Mouse (Mus musculus) heart, postnatal 0 days (tissue): ENCODE measurements at regions not wholly inside any gene's neighbourhood (a gene's known extent, or its start where the extent isn't known, plus 50 kb on each side); places are given as distances from the start of the nearest gene placed in this dataset.

Experiments
- ATAC-seq: fragments of 200-750 bp; cut with Nextera tagmentation; 2 replicates; pipeline ENCODE4 v1.8.0; 2017; ENCODE audit warnings: low read depth, moderate number of reproducible peaks, moderate library complexity; ENCODE audit not compliant: insufficient read depth
- DNase-seq: peaks from one replicate; pipeline ENCODE4 v3.0.0-alpha.2; 2016; ENCODE audit warnings: low spot score
- H3K27ac ChIP-seq: fragments of 300-500 bp; sonication (generic); 2 replicates; pipeline ENCODE4 v1.5.1; 2014; ENCODE audit warnings: low read depth, mild to moderate bottlenecking
- H3K27me3 ChIP-seq: fragments of 300-500 bp; sonication (generic); 2 replicates; pipeline ENCODE4 v1.6.1; 2014; ENCODE audit warnings: low read length, mixed read lengths; ENCODE audit not compliant: control insufficient read depth, insufficient read depth
- H3K36me3 ChIP-seq: fragments of 300-500 bp; sonication (generic); replicated peaks from 2 replicates; pipeline ENCODE4 v1.6.1; 2014; ENCODE audit warnings: low read length, mixed read lengths; ENCODE audit not compliant: control insufficient read depth, insufficient read depth
- H3K4me1 ChIP-seq: fragments of 300-500 bp; sonication (generic); 2 replicates; pipeline ENCODE4 v1.6.1; 2014; ENCODE audit warnings: antibody characterized with exemption; ENCODE audit not compliant: control insufficient read depth, insufficient read depth
- H3K4me2 ChIP-seq: fragments of 300-500 bp; sonication (generic); 2 replicates; pipeline ENCODE4 v1.6.1; 2014; ENCODE audit warnings: low read depth, mild to moderate bottlenecking, low read length, moderate library complexity
- H3K4me3 ChIP-seq: fragments of 300-500 bp; sonication (generic); 2 replicates; pipeline ENCODE4 v1.5.1; 2014; ENCODE audit warnings: low read depth, low read length
- H3K9ac ChIP-seq: fragments of 300-500 bp; sonication (generic); replicated peaks from 2 replicates; pipeline ENCODE4 v1.6.1; 2014; ENCODE audit warnings: low read depth, low read length, mixed read lengths
- H3K9me3 ChIP-seq: fragments of 300-500 bp; sonication (generic); replicated peaks from 2 replicates; pipeline ENCODE4 v1.6.1; 2016; ENCODE audit warnings: low read length; ENCODE audit not compliant: control insufficient read depth
- CTCF ChIP-seq: IDR thresholded peaks from 2 replicates; pipeline ENCODE4 v1.5.1; 2016; ENCODE audit warnings: antibody characterized with exemption, control low read depth, low read depth
- EP300 ChIP-seq: IDR thresholded peaks from 2 replicates; pipeline ENCODE4 v1.6.1; 2016; ENCODE audit warnings: antibody characterized with exemption, low read depth
- WGBS: fragments of 180-500 bp; shearing (Covaris S2); extraction: QIAGEN DNeasy Blood & Tissue Kit; methylation state at CpG from one replicate; pipeline ENCODE4 v1.1.7; 2014; 5-methylcytosine and 5-hydroxymethylcytosine counted together

DNA sequence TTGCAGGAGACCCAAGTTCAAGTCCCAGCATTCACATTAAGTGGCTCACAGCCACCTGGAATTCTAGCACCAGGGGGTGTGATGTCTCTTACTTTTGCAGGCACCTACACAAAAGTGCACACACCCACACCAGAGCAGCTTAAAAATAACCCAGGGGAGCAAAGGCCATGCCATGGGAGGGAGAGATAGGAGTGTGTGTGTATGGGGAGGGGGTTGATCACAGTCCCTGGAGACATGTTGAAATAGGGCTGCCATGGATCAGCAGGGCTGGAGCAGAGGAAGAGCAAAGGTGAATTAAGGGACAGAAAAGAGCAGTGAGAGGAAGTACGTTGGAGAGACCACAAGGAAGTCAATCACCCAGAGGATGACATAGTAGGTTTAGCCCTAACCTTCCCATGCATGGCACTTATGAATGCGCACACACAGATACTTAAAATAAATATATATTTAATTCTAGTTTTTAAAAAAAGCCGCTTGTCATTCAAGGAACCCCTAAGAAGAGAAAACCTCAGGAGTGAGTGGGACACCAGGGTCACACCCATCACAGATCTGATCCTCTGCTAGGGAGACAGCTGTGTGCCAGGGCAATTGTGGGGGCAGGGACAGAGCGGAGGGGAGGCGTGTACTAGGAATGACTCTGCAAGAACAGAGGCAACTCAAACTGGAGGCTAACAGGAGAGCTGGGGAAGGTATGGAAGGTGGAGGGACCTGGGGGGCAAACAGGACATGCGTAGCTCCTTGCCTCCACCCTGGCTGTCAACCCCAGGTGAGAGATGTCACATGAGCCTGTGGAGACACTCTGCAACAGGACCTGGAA, 189.5 kb upstream of the Rybp start:
- Histone ChIP-seq H3K4me1 (peaks cover 9% of the 10 kb centered on the region), H3K36me3 (no peaks in the 10 kb centered on the region), H3K9me3 (no peaks in the 10 kb centered on the region; the same call in 1 of the 2 replicates), H3K27me3 (no peaks in the 10 kb centered on the region), H3K4me3 (no peak overlapping the region), H3K9ac (no peak overlapping the region), H3K27ac (no peak overlapping the region), H3K4me2 (no peak overlapping the region)
- 78% methylated on average over 6 of the region's 6 CpGs for WGBS
- TF ChIP-seq EP300 (no peak), CTCF (no peak)
- DNase-seq (no peak), ATAC-seq (no peak)

GRCm38 (mm10) chr6:100475341-100475955, 188.2 kb upstream of the Rybp start:
- 54% methylated on average over 4 of the region's 4 CpGs for WGBS
- Histone ChIP-seq H3K4me3 (no peak overlapping the region), H3K9ac (no peak overlapping the region), H3K27ac (no peak overlapping the region), H3K27me3 (no peaks in the 10 kb centered on the region), H3K9me3 (no peaks in the 10 kb centered on the region; the same call in 1 of the 2 replicates), H3K4me1 (peaks cover 5% of the 10 kb centered on the region; the same call in 1 of the 2 replicates), H3K36me3 (no peaks in the 10 kb centered on the region), H3K4me2 (no peak overlapping the region)
- no peak for ATAC-seq
- DNase-seq = no peak
- TF ChIP-seq EP300 = no peak
- no peak for TF ChIP-seq CTCF

DNA sequence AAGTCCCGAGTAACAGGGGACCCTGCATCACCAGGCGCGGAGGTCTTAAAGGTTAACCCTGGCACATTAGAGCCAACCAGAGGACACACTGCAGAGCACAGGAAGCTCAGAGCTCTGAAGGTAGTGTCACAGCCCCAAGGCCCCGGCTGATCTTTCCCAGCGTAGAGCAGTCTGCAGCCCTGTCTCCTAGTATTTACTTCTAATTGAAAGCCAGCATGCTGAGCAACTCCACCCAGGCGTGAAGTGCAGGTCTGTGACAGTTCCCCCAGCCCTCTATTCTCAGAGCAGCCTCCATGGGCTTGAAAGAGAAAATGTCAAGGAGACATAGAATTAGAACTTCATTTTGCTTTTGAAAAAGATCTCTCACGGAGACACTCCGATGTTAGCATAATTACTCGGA, 187.0 kb upstream of the Rybp start:
- Histone ChIP-seq H3K27ac (no peak overlapping the region), H3K4me2 (no peak overlapping the region), H3K27me3 (no peaks in the 10 kb centered on the region), H3K36me3 (no peaks in the 10 kb centered on the region), H3K9me3 (no peaks in the 10 kb centered on the region; the same call in 1 of the 2 replicates), H3K4me1 (no peaks in the 10 kb centered on the region), H3K4me3 (no peak overlapping the region), H3K9ac (no peak overlapping the region)
- 83% methylated on average over 9 of the region's 9 CpGs for WGBS
- TF ChIP-seq EP300 (no peak), CTCF (no peak)
- DNase-seq (no peak), ATAC-seq (no peak)

- no peak overlapping the region for H3K9ac ChIP-seq
- TF ChIP-seq EP300 = no peak
- TF ChIP-seq CTCF = no peak
- no peak overlapping the region for H3K4me3 ChIP-seq
- 68% methylated on average over 2 of the region's 2 CpGs for WGBS
- no peak for ATAC-seq
- no peaks in the 10 kb centered on the region for H3K4me1 ChIP-seq
- H3K27ac ChIP-seq = no peak overlapping the region
- no peak for DNase-seq
- H3K4me2 ChIP-seq = no peak overlapping the region
- H3K9me3 ChIP-seq = no peaks in the 10 kb centered on the region; the same call in 1 of the 2 replicates
- no peaks in the 10 kb centered on the region for H3K27me3 ChIP-seq
- H3K36me3 ChIP-seq = no peaks in the 10 kb centered on the region
Measured at GRCm38 (mm10) chr6:100470071-100470470, 182.8 kb upstream of the Rybp start.

GRCm38 (mm10) chr6:100462757-100463156, 175.5 kb upstream of the Rybp start:
- H3K9ac ChIP-seq = no peak overlapping the region
- H3K9me3 ChIP-seq = 0 out of 2 replicates have a peak, but pooled peaks cover 8% of the 10 kb centered on the region
- WGBS = 77% methylated on average over 2 of the region's 2 CpGs
- TF ChIP-seq EP300 (no peak), CTCF (no peak)
- H3K4me1 ChIP-seq = no peaks in the 10 kb centered on the region
- DNase-seq (no peak), ATAC-seq (no peak)
- no peaks in the 10 kb centered on the region for H3K36me3 ChIP-seq
- no peak overlapping the region for H3K27ac ChIP-seq
- H3K4me2 ChIP-seq = no peak overlapping the region
- H3K4me3 ChIP-seq = no peak overlapping the region
- no peaks in the 10 kb centered on the region for H3K27me3 ChIP-seq
